11 mouse cellular contexts compared by ENCODE assay signal in genomic region chr10:118564528-118565268, GRCm38 (mm10).
DNase-seq lines count a peak whose midpoint lies in the region; ATAC-seq lines count a peak whose summit lies in the region.
"Had no signal": no experiment of that assay in that cellular context is flagged by ENCODE, and none has a peak within 500 bp of the region (broad histone marks: within the 10 kb centered on the region; RNA-seq: fewer than 3 reads in every experiment).

No protein-coding gene starts in this region.

- no peaks in the 10 kb centered on the region for H3K36me3 ChIP-seq in embryonic facial prominence, embryonic 10.5 days (replicated peaks)
- H3K36me3 ChIP-seq: liver, embryonic 15.5 days had no signal

- H3K27me3 ChIP-seq in embryonic facial prominence, embryonic 10.5 days (replicated peaks; ENCODE audit: low read depth, poor library complexity, severe bottlenecking) = no peaks in the 10 kb centered on the region
- H3K27me3 ChIP-seq: liver, embryonic 15.5 days had no signal

- H3K4me1 ChIP-seq in embryonic facial prominence, embryonic 10.5 days = peaks cover 8% of the 10 kb centered on the region
- H3K4me1 ChIP-seq: liver, embryonic 15.5 days had no signal

- DNase-seq in layer of hippocampus, adult 11-12 months (ENCODE audit: low spot score) = peak; percentile 33
- no peak for DNase-seq in layer of hippocampus, adult 9-10 months (ENCODE audit: low spot score)
- peak; percentile 16 for DNase-seq in embryonic facial prominence, embryonic 10.5 days (ENCODE audit: low spot score)
- peak; percentile 14 to 18 for DNase-seq in layer of hippocampus, adult 8-10 months (ENCODE audit: low spot score in 2 of 2)
- peak; percentile 41 for DNase-seq in right cerebral cortex, postnatal 25 days
- DNase-seq in natural killer cell, adult 2 months (ENCODE audit: low spot score in 2 of 2) = no peak
- no peak for DNase-seq in kidney, adult 18-20 months
- DNase-seq: kidney, postnatal 4 days; spleen, adult 18-20 months had no signal

- H3K9me3 ChIP-seq in embryonic facial prominence, embryonic 10.5 days = no peaks in the 10 kb centered on the region
- H3K9me3 ChIP-seq: liver, embryonic 15.5 days had no signal

- WGBS in embryonic facial prominence, embryonic 10.5 days = 77% methylated on average over 16 of the region's 16 CpGs

- no peak overlapping the region for H3K4me3 ChIP-seq in embryonic facial prominence, embryonic 10.5 days
- H3K4me3 ChIP-seq: liver, embryonic 15.5 days had no signal

- peak overlapping the region; percentile 35; the same call in 1 of the 2 replicates for H3K27ac ChIP-seq in embryonic facial prominence, embryonic 10.5 days (replicated peaks)
- H3K27ac ChIP-seq: liver, embryonic 15.5 days had no signal

- ATAC-seq in megakaryocyte-erythroid progenitor cell, adult 5-6 weeks (replicated peaks; ENCODE audit: low FRiP score, low TSS enrichment, poor library complexity, severe bottlenecking) = no peak

Comparison
In these comparisons a context has a peak if more than half of its experiments do, and no peak if none do; other contexts are left out.
1. DNase-seq: peak in layer of hippocampus, adult 11-12 months (single experiment), embryonic facial prominence, embryonic 10.5 days (single experiment), layer of hippocampus, adult 8-10 months (2 of 2) and right cerebral cortex, postnatal 25 days (single experiment); none in layer of hippocampus, adult 9-10 months (single experiment), natural killer cell, adult 2 months (0 of 2) and kidney, adult 18-20 months (single experiment).